Mouse (Mus musculus) neutrophil, adult 65 days (primary cell): ENCODE data around the gene Gm3139. TPM values are rescaled to one million over a fixed set of nuclear protein-coding genes. Genes with fewer than 3 reads are reported as not detected.

Experiments used
- total RNA-seq: library from RNA; stranded (reverse); gene quantifications from 2 replicates; pipeline ENCODE4 v1.2.4, GENCODE M21; 2023

Gene Gm3139
- total RNA-seq = not detected in 2 replicates

DNA sequence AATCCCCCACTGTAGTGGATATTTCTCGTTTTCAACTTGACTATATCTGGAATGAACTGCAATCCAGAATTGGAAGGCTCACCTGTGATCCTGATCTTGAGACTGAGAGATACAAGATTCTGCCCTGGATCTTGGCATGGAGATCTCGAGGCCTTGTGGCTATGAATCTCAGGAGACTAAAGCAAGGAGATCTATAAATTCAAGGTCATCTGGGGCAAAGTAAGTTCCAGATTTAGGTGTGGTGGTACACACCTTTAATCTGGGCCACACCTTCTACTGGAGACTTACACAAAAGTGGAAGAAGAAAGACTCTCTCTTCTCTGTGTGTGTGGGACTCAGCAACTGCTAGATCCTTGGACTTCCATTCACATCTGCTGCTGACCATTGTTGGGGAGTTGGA, at the start of gene Gm3139:
Gene Gm3139 (plus strand): TSS at position 301 of the 400 bp plus-strand sequence.

Other genes with a start within 250 kb of the Gm3139 start
- gene A430089I19Rik, start 219.5 kb upstream of the Gm3139 start, total RNA-seq = not detected in 2 replicates
- not detected in 2 replicates for gene Gm6502, start 211.9 kb upstream of the Gm3139 start, total RNA-seq
- gene AA792892, start 186.5 kb upstream of the Gm3139 start, total RNA-seq = 0.47 TPM in 1 of 2 replicates, not detected in the other
- not detected in 2 replicates for gene Gm7682, start 80.5 kb upstream of the Gm3139 start, total RNA-seq
- not detected in 2 replicates for gene Gm3147, start 90.1 kb downstream of the Gm3139 start, total RNA-seq
- not detected in 2 replicates for gene Gm6509, start 97.7 kb downstream of the Gm3139 start, total RNA-seq
- not detected in 2 replicates for gene Gm6205, start 122.1 kb downstream of the Gm3139 start, total RNA-seq